In the genomic region with DNA sequence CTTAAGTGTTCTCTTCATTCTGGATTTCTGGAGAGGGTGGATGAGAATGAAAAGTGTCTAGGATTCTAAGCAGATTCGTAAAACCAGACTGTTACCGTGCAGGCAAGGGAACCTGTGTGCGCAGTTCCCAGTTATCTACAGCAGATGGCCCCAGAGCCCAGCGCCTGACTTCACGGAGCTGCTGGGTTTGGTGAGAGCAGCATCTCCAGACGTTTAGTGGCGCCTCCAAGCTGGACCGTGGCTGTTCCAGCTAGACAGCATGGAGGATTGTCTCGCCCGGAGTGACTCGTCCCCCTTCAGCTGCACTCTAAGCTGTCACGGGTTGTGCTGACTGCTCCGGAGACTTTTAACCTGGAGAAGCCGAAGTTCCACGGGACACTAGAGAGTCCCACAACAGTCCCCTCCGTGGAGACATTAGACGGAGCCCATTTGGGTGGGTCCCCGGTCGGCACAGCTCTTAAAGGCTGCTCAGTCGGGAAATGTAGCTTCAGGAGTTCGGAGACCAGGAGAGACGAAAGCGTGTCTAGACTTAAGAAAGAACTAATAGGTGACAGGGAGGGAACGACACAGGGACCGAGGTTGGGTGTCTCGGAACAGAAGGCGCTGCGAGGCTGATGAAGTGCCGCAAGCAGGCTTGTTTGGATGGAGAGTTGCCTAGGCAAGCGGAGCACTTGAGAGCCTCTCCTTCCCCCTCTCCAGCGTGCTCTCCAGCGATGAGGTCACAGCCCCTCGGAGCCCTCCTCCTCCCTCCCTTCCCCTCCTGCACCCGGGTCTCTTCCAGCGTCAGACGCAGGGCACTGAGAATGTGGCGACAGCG, we compare ENCODE assay signal across 8 mouse cellular contexts. TPM values are rescaled to one million over a fixed set of nuclear protein-coding genes. Genes with fewer than 3 reads are reported as not detected.
DNase-seq lines count a peak whose midpoint lies in the region; ATAC-seq and TF ChIP-seq lines count a peak whose summit lies in the region.

No protein-coding gene starts in this region.

- WGBS in hindbrain, embryonic 13.5 days: under 1% methylated on average over 36 of the region's 38 CpGs
- WGBS in lung, postnatal 0 days: 1% methylated on average over 38 of the region's 38 CpGs

- H3K4me2 ChIP-seq in hindbrain, embryonic 13.5 days: peak overlapping the region; percentile 68
- H3K4me2 ChIP-seq in lung, postnatal 0 days (replicated peaks; ENCODE audit: low read depth, low read length): peak overlapping the region; percentile 62

- H3K27ac ChIP-seq in hindbrain, embryonic 13.5 days: no peak overlapping the region
- no peak overlapping the region for H3K27ac ChIP-seq in lung, postnatal 0 days (ENCODE audit: low read length)

- H3K9ac ChIP-seq in hindbrain, embryonic 13.5 days: peak overlapping the region; percentile 63
- no peak overlapping the region for H3K9ac ChIP-seq in lung, postnatal 0 days (replicated peaks; ENCODE audit: low read depth)

- H3K9me3 ChIP-seq in hindbrain, embryonic 13.5 days: no peaks in the 10 kb centered on the region
- no peaks in the 10 kb centered on the region for H3K9me3 ChIP-seq in lung, postnatal 0 days (ENCODE audit: low read length)

- H3K4me3 ChIP-seq in hindbrain, embryonic 13.5 days: peak overlapping the region; percentile 43
- H3K4me3 ChIP-seq in lung, postnatal 0 days (ENCODE audit: low read depth, low read length): peak overlapping the region; percentile 35

- H3K4me1 ChIP-seq in hindbrain, embryonic 13.5 days (replicated peaks): peaks cover 8% of the 10 kb centered on the region
- H3K4me1 ChIP-seq in lung, postnatal 0 days (ENCODE audit: insufficient read depth, low read depth, low read length): no peaks in the 10 kb centered on the region

- ATAC-seq in hindbrain, embryonic 13.5 days (ENCODE audit: low FRiP score): peak; percentile 94
- peak; percentile 95 for ATAC-seq in lung, postnatal 0 days

- H3K27me3 ChIP-seq in hindbrain, embryonic 13.5 days: peaks cover 47% of the 10 kb centered on the region
- no peaks in the 10 kb centered on the region; the same call in 1 of the 2 replicates for H3K27me3 ChIP-seq in lung, postnatal 0 days (replicated peaks; ENCODE audit: insufficient read depth, low read length)

- no peaks in the 10 kb centered on the region for H3K36me3 ChIP-seq in hindbrain, embryonic 13.5 days
- H3K36me3 ChIP-seq in lung, postnatal 0 days (ENCODE audit: insufficient read depth, low read length): no peaks in the 10 kb centered on the region

- peak; percentile 86 for DNase-seq in R1 (ENCODE audit: low read depth, low spot score)
- DNase-seq in cerebellum, postnatal 10 days: peak; percentile 88 to 89
- peak; percentile 42 to 80 for DNase-seq in frontal cortex, postnatal 10 days (ENCODE audit: low spot score in 2 of 2)
- peak; percentile 72 to 83 for DNase-seq in layer of hippocampus, postnatal 14 days (ENCODE audit: low spot score in 2 of 2)
- peak; percentile 78 for DNase-seq in lung, postnatal 0 days (ENCODE audit: low spot score)
- peak; percentile 66 for DNase-seq in ovary, postnatal 14 days (ENCODE audit: low spot score)
- peak; percentile 12 for DNase-seq in urinary bladder, postnatal 10 days (ENCODE audit: low spot score)

- TF ChIP-seq EP300 in lung, postnatal 0 days (IDR thresholded peaks at IDR 0.05): no peak

- TF ChIP-seq CTCF in lung, postnatal 0 days (IDR thresholded peaks at IDR 0.05): peak; percentile 92

RNA-seq across cellular contexts. Expression of a gene that starts 16.1 kb away (rescaled TPM):
- polyA plus RNA-seq in hindbrain, embryonic 13.5 days (2015; fragmentation: Nextera tagmentation; extraction: Ambion mirVana): 0.40 and 0.52 TPM in 2 replicates
- under 1 TPM; 0.14 to 0.19 TPM for total RNA-seq in layer of hippocampus, postnatal 14 days (2021)
- polyA plus RNA-seq in lung, postnatal 0 days (2015; fragmentation: Nextera tagmentation; extraction: Ambion mirVana): 0.12 and 0.17 TPM in 2 replicates

RNA-seq across cellular contexts. Expression of a gene that starts 16.2 kb away (rescaled TPM):
- polyA plus RNA-seq in hindbrain, embryonic 13.5 days (2015; fragmentation: Nextera tagmentation; extraction: Ambion mirVana): 4.1 and 4.6 TPM in 2 replicates
- total RNA-seq in layer of hippocampus, postnatal 14 days (2021): 1 to 10 TPM; 6.2 to 6.4 TPM
- polyA plus RNA-seq in lung, postnatal 0 days (2015; fragmentation: Nextera tagmentation; extraction: Ambion mirVana): 2.4 TPM in 2 replicates

Comparison
In these comparisons a context has a peak if more than half of its experiments do, and no peak if none do; other contexts are left out.
1. DNase-seq: peak in every context shown above with its lines; median percentile 88 in cerebellum, postnatal 10 days; 86 in R1; 78 in lung, postnatal 0 days; 78 in layer of hippocampus, postnatal 14 days; 66 in ovary, postnatal 14 days; 61 in frontal cortex, postnatal 10 days; 12 in urinary bladder, postnatal 10 days.